Mouse (Mus musculus): ENCODE measurements around the gene Hfe.
"Not testable (repeated sequence)": the region's sequence is repeated elsewhere in the genome, so short reads cannot be mapped to it uniquely, and the experiment has no call there.

The Hfe gene

DNA sequence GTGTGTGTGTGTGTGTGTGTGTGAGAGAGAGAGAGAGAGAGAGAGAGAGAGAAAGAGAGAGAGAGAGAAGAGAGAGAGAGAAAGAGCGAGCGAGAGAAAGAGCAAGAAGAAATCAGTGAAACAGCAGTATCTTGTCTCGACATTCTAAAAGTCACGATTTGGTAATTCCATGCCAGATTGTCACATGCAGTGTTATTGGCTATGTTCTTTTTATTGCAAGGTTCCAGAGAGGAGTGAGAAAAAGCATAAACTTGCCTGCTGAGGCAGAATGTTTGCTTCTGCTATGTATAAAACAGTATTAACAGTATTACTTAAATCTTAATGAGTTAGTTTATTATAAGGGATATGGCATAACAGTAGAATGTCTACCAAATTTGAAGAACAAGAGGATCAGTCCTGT, 24.7 kb downstream of the Hfe start:
- DNase-seq (ENCODE audit: low spot score) = no peak

DNA sequence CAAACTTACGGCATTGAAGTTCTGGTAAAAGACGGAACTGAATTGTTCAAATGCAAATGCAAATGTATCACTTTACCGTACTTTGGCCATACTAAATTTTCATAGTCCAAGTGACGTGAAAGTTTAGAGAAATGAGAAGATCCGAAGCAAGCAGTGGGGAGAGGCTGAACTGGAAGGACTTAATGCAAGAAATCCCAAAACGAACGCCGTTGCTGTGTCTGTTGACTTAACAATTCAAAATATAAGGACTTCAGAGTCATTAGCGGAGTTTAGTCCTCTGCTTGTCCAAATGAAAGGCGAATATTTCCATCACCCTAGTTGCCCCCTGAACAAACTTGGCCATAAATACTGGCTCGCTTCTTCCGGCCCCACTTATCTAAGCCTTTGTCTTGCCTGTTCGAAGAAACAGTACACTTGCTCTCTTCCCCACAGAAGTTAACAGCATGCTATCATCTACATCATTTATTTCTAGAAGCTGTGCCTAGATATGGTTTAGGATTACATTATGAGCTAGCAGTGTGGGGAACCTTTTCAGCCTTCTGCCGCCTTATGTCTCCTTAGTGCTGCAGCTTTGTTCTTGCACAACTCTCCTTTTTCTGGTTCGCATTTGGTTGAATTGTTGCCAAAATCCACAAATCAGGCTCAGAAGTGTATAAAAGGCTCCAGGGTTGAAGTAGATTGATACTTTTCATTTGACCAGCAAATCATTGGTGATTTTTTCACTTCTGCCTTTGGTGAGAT, 25.4 kb downstream of the Hfe start:
- no peak for DNase-seq (ENCODE audit: low spot score)

DNA sequence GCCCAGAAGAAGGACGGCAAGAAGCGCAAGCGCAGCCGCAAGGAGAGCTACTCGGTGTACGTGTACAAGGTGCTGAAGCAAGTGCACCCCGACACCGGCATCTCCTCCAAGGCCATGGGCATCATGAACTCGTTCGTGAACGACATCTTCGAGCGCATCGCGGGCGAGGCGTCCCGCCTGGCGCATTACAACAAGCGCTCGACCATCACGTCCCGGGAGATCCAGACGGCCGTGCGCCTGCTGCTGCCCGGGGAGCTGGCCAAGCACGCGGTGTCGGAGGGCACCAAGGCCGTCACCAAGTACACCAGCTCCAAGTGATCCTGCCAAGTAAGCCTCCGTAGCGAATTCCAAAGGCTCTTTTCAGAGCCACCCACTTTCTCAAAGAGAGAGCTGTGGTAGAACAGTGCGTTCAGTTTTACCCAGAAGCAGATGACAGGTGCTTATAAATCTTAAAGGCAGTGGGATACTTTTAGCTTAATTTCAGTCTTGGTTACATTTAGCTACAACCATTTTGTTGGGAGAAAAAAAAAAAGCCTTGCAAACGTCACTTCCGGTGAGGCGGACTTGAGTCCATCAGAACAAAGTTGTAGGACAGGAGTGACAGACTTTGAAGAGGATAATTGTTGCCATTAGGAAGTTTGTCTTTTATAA, 26.2 kb downstream of the Hfe start:
- DNase-seq (ENCODE audit: low spot score) = not testable (repeated sequence)

DNA sequence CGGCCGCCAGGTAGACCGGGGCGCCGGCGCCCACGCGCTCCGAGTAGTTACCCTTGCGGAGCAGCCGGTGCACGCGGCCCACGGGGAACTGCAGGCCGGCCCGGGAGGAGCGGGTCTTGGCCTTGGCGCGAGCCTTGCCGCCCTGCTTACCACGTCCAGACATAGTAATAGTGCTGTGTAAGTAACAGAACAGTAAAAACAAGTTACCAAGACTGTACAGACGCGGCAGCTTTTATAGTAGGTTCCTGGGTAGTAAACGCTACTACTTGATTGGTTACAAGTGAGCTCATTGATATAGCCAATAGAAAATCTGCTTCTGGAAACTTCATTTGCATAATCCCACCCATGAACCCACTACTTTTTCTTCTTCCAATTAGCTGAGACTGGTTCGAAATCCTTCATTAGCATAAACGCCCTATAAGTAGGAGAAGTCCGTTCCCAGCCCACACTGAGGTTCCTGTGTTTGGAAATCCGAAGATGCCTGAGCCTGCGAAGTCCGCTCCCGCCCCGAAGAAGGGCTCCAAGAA, 26.8 kb downstream of the Hfe start, which contains the start of the genes Hist1h2ac and Hist1h2bc:
Gene Hist1h2ac, minus strand, starts transcription at position 194 of the 527 bp plus-strand sequence.
Gene Hist1h2bc, plus strand, starts transcription at position 445 of the 527 bp plus-strand sequence.
- peak; percentile 45 for DNase-seq (ENCODE audit: low spot score)

DNA sequence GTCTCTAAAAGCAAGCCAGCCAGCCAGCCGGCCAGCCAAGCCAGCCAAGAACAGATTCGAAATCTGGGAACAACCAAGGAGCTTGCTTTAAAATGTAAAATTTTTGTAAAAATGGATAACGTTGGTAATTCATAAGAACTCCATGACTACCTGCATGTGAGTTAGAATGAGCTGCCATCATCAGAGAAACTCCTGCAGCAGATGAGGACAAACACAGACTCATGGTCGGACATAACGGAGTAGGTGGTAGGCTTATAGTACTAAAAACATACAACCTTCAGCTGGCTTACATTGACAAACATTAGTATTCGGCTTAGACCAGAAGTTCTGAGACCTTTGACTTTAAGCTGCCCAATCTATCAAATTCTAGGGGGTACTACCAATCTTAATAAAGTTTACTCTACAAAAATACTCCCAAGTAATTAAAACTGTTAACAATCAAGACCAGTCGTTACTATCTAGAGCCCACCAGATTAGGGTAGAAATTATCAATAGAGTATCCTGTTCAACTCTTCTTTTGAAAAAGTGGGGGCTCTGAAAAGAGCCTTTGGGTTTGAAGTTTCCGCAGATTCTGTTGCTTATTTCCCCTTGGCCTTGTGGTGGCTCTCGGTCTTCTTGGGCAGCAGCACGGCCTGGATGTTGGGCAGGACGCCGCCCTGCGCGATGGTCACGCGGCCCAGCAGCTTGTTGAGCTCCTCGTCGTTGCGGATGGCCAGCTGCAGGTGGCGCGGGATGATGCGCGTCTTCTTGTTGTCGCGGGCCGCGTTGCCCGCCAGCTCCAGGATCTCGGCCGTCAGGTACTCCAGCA, 27.5 kb downstream of the Hfe start:
- DNase-seq (ENCODE audit: low spot score) = not testable (repeated sequence)

DNA sequence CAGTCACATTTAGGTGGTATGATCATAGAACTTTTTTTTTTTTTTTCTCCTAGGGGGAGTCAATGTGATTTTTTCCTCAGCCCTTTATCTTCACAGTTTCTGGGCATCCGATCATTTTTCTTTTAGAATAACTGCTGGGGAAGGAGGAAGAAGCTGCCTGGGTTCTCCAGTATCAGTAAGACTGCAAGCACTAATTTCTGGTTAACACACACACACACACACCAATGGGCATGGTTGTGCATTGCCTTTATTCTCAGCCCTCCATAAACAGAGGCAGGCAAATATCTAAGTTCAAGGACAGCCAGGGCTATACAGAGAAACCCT, 28.1 kb downstream of the Hfe start:
- DNase-seq (ENCODE audit: low spot score) = no peak

DNA sequence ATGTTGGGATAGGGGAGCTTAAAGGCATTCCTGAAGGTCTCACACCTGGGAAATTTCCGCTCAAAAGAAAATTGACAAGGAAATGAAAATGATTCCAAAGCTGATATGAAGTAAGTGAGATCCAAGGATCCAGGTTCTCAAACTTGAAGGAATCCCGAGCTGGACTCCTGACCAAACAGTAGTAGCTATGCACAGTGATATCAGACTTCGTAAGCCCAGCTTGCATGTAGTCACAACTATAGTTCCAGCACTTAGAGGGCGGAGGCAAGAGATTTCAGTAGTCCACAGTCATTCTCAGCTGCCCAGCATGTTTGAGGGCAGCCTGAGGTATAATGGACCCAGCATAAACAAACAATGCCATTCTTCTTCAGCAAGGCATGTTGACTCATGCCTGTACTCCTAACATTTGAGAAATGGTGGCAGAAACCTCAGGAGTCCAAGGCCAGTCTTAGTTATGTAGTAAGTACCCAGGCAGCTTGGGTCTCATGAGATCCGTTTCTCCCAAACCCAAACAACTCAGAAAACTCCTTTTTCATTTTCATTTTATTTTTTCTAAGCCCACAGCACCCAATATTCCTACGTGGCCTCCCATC, 28.6 kb downstream of the Hfe start:
- no peak for DNase-seq (ENCODE audit: low spot score)

DNA sequence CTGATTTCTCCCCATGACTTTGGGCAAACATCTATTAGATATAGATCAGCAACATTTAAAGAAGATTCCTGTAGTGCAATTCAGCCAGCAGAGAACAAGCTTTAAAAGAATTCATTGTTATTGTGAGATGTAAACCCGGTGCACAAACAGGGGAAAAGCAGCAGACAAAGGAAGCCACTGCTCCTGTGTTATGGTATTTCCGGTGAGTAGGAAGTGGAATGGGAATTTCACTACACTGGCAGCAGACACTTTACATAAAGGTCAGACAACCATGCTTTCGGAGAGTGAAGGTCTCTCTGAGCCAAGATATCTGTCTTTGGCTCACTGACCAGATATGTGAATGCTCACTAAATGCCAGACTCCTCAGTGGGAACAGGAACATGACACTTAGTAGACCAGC, 48.1 kb downstream of the Hfe start:
- no peak for DNase-seq (ENCODE audit: low spot score)

DNA sequence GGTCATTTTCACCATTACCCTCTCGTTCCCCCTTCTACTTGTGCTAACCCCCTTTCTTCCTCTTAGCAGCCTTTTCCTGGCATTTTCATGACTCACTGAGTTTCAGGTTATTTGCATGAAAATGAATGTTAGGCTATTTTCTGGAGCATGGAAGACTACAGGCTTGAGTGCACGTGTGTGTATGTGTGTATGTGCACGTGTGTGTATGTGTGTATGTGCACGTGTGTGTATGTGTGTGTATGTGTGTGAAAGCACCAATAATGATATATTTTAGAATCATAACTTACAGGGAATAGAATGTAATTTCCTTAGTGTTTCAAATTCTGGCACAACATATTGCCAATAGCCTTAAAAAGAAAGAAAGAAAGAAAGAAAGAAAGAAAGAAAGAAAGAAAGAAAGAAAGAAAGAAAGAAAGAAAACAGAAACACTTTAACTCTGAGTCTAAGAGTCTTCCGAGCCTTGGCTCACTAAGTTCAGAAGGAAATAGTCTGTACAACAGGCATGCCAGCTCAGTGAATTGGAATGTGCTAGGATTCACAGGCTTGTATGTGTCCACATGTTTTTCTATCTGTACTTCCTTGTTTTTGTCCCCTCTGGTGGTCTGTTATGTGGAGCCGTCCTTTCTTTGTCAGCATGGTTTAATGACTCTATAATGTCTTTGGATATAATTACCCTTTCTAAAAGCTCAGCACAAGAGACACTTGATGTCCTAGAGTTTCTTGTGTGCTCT, 50.9 kb downstream of the Hfe start:
- no peak for DNase-seq (ENCODE audit: low spot score)

All from urinary bladder, postnatal 25 days (tissue).